Mouse (Mus musculus): ENCODE results near the gene Smurf1.

DNA sequence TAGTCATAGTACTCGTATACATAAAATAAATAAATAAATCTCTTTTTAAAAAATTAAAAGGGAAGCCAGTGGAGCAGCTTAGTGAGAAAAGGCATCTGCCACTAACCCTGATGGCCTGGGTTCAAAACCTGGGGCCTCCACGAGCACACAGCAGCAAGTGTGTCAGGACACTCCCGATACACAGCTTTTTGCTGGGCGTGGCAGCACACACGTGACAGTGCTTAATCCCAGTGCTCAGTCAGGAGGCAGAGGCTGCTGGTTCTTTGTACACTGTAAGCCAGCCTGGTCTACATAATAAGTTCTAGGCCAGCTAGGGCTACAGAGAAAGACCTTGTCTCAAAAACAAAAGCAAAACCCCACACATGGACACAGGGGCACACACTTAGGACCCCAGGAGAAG is 52.3 kb downstream of the Smurf1 start:
- TF ChIP-seq CTCF (IDR thresholded peaks at IDR 0.05; ENCODE audit: low read depth): no peak; the same call in 1 of the 2 replicates
- no peak for TF ChIP-seq EP300 (optimal IDR thresholded peaks at IDR 0.05)
